Mouse (Mus musculus): ENCODE data around the gene Tmem236. TPM values are rescaled to one million over a fixed set of nuclear protein-coding genes. Genes with fewer than 3 reads are reported as not detected.
"Not testable (repeated sequence)": the region's sequence is repeated elsewhere in the genome, so short reads cannot be mapped to it uniquely, and the experiment has no call there.

Gene Tmem236
- polyA plus RNA-seq, 1 experiment from 2014 or later: 2.9 TPM

DNA sequence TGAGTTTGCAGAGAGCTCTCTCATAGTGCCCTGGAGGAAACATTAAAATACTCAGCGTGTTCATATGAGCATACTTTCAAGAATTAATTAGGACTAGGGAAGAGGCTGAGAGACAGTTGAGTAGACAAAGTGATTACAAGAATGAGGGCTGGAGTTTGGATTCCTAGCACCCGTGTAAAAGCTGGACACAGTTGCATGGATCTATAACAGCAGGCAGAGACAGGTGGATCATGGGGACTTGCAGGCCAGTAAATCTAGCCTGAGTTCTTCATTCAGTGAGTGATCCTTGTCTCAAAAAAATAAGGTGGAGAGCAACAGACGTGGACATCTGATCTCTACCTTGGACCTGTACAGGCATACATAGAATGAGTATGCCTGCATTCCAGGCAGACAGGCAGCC is 15.3 kb upstream of the Tmem236 start:
- H3K4me2 ChIP-seq: no peak overlapping the region
- 77% methylated on average over 3 of the region's 3 CpGs for WGBS
- no peaks in the 10 kb centered on the region for H3K27me3 ChIP-seq (replicated peaks)
- H3K36me3 ChIP-seq: 0 out of 2 replicates have a peak, but pooled peaks cover 3% of the 10 kb centered on the region
- no peak overlapping the region for H3K9ac ChIP-seq
- ATAC-seq (ENCODE audit: insufficient read depth, low FRiP score, low read depth): no peak
- H3K9me3 ChIP-seq: no peaks in the 10 kb centered on the region
- no peaks in the 10 kb centered on the region for H3K4me1 ChIP-seq
- H3K27ac ChIP-seq: no peak overlapping the region
- H3K4me3 ChIP-seq (replicated peaks): no peak overlapping the region

DNA sequence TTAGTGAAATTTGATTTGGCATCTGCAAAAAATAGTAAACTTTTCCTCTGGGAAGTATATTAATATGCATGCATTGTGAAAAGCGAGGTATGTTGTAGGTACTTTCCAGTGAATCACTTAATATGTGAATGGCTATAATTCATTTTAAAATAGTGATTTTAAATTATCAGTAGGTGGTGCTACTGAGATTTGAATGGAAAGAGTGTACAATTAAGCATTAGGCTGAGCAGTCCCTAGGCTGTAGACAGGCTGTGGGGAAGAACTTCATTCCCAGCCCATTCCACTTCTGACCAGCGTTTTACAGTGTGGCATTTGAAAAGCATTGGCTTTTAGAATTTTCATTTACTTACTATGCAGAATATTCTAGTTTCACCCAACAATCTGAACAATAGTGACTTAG is 14.6 kb upstream of the Tmem236 start:
- no peak overlapping the region for H3K4me2 ChIP-seq
- ATAC-seq (ENCODE audit: insufficient read depth, low FRiP score, low read depth): no peak; the same call in 1 of the 2 replicates

DNA sequence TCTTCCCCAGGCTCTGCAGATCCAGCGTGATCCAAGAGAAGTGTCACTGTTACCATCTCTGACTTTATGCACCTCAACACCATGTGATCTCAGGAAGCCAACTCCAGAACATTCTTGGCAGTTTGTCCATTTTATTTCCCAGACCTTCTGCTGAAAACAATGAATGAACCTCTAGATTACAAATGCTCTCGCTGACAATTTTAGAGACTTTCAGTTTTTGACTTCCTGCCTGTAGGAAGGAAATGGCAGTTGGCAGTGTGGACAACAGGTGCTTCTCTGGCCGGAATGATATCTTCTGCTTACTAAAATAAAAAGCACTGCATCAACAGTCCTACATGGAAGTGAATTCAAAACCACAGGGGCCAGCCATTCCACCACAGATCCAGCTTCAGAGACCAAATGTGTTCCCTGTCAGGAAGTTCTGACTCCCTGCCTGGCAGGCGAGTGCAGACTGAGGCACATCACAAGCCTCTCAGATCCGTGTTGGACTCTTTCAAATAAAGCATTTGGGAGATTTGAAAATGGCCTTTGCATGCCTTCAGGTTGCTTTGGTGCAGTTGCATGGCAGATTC is 9.8 kb upstream of the Tmem236 start:
- no peak for ATAC-seq (ENCODE audit: insufficient read depth, low FRiP score, low read depth)
- 61% methylated on average over 5 of the region's 5 CpGs for WGBS
- no peak overlapping the region for H3K27ac ChIP-seq

More for the DNA sequence above, 14.6 kb upstream of the Tmem236 start:
- Histone ChIP-seq H3K36me3 (0 out of 2 replicates have a peak, but pooled peaks cover 3% of the 10 kb centered on the region), H3K27ac (no peak overlapping the region), H3K4me3 (replicated peaks) (no peak overlapping the region), H3K9ac (no peak overlapping the region), H3K9me3 (no peaks in the 10 kb centered on the region), H3K4me1 (no peaks in the 10 kb centered on the region), H3K27me3 (replicated peaks) (no peaks in the 10 kb centered on the region)
- 76% methylated on average over 2 of the region's 2 CpGs for WGBS

DNA sequence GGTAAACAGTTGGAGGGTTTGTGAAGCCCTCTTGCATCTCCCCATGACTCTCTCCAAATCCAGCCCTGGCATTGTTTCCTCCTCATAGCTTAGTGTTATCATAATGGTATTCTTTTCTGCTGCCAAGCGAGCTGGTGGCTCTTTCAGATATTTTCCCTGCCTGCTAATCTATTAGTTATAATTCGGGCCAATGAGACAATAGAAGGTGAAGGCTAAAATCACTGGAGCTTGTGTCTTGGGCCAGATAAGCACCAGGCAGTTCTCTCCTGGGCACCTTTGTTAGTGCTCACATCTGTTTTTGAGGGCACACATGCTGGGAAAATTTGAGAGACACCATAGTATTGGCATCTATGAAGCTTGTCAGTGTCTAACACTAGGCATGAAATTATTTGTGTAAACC is 9.3 kb upstream of the Tmem236 start:
- no peak for ATAC-seq (ENCODE audit: insufficient read depth, low FRiP score, low read depth)
- no peaks in the 10 kb centered on the region for H3K4me1 ChIP-seq
- H3K9ac ChIP-seq: no peak overlapping the region
- 73% methylated on average over 2 of the region's 2 CpGs for WGBS
- no peak overlapping the region for H3K4me2 ChIP-seq
- H3K27ac ChIP-seq: no peak overlapping the region
- no peaks in the 10 kb centered on the region for H3K9me3 ChIP-seq
- H3K36me3 ChIP-seq: no peaks in the 10 kb centered on the region
- no peaks in the 10 kb centered on the region for H3K27me3 ChIP-seq (replicated peaks)
- H3K4me3 ChIP-seq (replicated peaks): no peak overlapping the region

More for the DNA sequence above, 9.8 kb upstream of the Tmem236 start:
- Histone ChIP-seq H3K4me1 (no peaks in the 10 kb centered on the region), H3K36me3 (no peaks in the 10 kb centered on the region), H3K4me2 (no peak overlapping the region), H3K4me3 (replicated peaks) (no peak overlapping the region), H3K9ac (no peak overlapping the region), H3K27me3 (replicated peaks) (no peaks in the 10 kb centered on the region), H3K9me3 (no peaks in the 10 kb centered on the region)

DNA sequence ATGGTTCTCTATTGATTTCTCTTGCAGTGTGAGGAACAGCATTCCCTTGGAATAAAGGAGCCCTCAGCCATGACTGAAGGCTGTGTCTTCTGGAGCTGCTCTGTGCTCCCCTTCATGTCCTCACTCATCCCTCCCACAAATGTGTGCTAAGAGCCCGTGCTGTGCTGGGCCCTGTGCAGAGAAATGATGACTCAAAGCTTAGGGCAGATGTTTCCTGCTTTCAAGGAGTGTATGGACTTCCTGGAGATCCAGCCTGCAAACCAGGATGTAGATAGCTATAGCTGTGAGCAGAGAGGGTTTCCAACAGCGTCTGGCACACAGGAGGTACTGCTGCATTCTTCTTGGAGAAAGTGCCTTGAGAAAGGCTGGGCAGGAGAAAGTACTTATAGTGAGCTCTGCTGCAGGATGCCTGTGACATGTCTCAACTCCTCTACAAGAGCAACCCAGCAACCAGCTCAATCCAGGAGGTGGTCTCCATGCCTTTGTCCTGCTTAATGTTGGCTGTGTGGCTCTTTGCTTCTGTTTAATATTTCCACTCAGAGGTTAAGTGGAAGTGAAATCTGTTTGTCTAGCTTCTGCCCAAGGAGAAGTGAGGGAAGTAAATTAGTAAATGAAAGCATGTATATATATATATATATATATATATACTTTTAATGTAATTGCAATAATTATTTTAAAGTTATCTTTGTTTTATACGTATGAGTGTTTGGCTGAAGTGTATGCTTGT is 8.5 kb upstream of the Tmem236 start:
- H3K4me2 ChIP-seq: no peak overlapping the region
- 55% methylated on average over 3 of the region's 3 CpGs for WGBS
- no peak overlapping the region for H3K27ac ChIP-seq
- H3K4me3 ChIP-seq (replicated peaks): no peak overlapping the region
- H3K9me3 ChIP-seq: no peaks in the 10 kb centered on the region
- ATAC-seq (ENCODE audit: insufficient read depth, low FRiP score, low read depth): peak; percentile 58; the same call in 1 of the 2 replicates
- no peaks in the 10 kb centered on the region for H3K4me1 ChIP-seq
- H3K36me3 ChIP-seq: no peaks in the 10 kb centered on the region
- H3K27me3 ChIP-seq (replicated peaks): no peaks in the 10 kb centered on the region
- H3K9ac ChIP-seq: no peak overlapping the region

DNA sequence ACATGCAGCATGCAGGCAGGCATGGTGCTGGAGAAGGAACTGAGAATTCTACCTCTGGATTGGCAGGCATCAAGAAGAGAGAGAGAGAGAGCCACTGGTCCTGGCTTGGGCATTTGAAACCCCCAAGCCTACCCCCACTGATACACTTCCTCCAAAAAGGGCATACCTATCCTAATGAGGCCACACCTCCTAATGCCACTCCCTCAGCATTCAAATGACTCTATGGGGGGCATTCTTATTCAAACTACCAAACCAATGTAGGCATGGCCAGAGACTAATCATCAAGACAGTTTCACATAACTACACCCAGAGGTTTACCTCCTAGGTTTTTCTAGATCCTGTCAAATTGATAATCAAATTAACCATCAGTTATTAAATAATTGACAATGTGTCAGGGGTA is 6.6 kb upstream of the Tmem236 start:
- H3K36me3 ChIP-seq: no peaks in the 10 kb centered on the region
- H3K4me2 ChIP-seq: no peak overlapping the region
- H3K4me3 ChIP-seq (replicated peaks): no peak overlapping the region
- no peaks in the 10 kb centered on the region for H3K4me1 ChIP-seq
- H3K9ac ChIP-seq: no peak overlapping the region
- no peak for ATAC-seq (ENCODE audit: insufficient read depth, low FRiP score, low read depth)
- no peaks in the 10 kb centered on the region for H3K9me3 ChIP-seq
- no peaks in the 10 kb centered on the region for H3K27me3 ChIP-seq (replicated peaks)
- no peak overlapping the region for H3K27ac ChIP-seq

DNA sequence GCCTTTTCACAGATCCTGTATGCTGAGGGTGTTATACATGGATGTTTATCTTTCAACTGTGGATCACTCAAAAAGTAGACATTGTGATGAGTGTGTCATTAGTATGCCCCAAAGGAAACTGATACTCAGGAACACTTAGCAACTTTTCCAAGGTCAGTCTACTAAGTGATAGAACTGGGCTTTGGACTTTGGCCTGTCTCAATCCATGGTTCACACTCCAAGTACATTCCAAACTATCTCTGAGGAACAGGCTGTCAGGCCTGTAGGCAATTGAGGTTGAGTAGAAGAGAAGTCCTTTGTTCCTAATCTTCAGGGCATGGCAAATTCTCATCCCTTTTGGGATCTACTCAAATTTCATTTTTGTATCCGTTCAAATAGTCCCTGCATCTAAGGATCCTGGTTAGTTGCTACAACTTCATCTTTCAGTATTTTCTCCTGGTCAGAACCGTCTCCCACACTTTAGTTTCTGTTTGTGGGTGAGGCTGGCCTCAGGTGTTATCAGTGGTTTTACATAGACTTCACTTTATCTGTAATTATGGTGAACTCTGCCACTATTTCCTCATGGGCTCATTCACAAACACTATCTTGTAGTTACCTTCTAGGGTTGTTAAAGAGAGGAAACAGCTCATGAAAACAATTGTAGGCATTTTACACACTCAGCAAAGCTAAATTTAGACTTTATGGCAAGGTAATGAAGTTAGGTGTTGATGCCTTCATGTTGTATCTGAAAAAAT is 2.3 kb downstream of the Tmem236 start:
- Histone ChIP-seq H3K9ac (no peak overlapping the region), H3K27me3 (replicated peaks) (no peaks in the 10 kb centered on the region), H3K36me3 (no peaks in the 10 kb centered on the region), H3K4me3 (replicated peaks) (no peak overlapping the region), H3K4me2 (no peak overlapping the region), H3K27ac (no peak overlapping the region), H3K9me3 (no peaks in the 10 kb centered on the region), H3K4me1 (no peaks in the 10 kb centered on the region)
- ATAC-seq (ENCODE audit: insufficient read depth, low FRiP score, low read depth): no peak
- WGBS: 67% methylated on average over 2 of the region's 2 CpGs

DNA sequence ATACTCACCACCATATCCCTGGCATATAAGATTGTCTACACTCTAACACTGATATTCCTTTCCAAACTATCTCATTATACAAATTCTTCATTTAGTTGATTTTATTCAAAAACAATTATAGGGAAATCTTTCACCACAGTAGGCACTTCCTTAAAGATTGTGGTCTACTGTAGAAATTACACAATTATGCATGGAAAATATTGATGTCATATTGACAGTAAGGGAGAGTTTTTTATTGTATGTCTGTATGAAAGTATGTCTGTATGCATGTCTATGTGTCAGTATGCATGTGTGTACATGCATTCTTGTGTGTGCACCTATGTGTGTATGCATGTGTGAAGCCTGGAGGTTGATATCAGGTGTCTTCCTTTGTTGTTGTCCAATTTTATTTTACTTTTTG is 10.1 kb downstream of the Tmem236 start:
- Histone ChIP-seq H3K27ac (no peak overlapping the region), H3K4me1 (no peaks in the 10 kb centered on the region), H3K4me2 (no peak overlapping the region), H3K4me3 (replicated peaks) (no peak overlapping the region), H3K36me3 (no peaks in the 10 kb centered on the region), H3K9me3 (no peaks in the 10 kb centered on the region), H3K27me3 (replicated peaks) (no peaks in the 10 kb centered on the region), H3K9ac (no peak overlapping the region)
- ATAC-seq (ENCODE audit: insufficient read depth, low FRiP score, low read depth): no peak

DNA sequence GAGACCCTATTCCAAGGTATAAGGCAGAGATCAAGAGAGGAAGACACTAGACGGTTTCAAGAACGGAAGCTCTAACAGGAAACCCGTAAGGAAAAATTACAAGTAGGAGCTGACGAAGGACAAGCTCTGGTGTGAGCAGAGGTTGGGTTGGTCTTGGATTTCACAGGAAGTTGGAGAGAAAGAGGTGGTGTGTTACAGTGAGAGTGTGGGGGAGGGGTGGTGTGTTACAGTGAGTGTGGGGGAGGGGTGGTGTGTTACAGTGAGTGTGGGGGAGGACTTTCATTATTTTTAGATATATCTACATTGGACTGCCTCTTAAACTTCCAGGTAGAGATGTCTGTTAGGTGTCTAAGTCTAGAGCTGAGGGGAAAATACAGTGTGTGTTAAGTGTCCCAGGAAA is 16.4 kb downstream of the Tmem236 start:
- H3K9me3 ChIP-seq: no peaks in the 10 kb centered on the region
- no peak for ATAC-seq (ENCODE audit: insufficient read depth, low FRiP score, low read depth)

DNA sequence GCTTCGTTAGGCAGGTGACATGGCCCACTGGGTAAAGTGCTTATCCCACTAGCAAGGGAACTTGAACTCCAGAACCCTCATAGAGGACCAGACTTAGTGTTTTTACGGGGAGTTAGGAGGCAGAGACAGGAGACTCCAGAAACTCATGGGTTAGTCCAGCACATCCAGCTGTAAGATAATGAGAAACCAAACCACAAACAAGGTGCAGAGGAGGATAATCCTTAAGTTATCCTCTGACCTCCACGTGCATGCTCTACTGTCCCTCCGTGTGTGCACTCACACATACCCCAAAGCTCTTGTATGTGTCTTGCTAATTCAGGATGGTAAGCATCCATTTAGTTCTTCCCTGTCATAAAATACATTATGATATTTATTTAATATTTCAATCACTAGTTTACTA is 17.3 kb downstream of the Tmem236 start:
- 86% methylated on average over 4 of the region's 4 CpGs for WGBS
- no peaks in the 10 kb centered on the region for H3K4me1 ChIP-seq
- H3K4me3 ChIP-seq (replicated peaks): no peak overlapping the region
- H3K9me3 ChIP-seq: no peaks in the 10 kb centered on the region
- no peak overlapping the region for H3K9ac ChIP-seq
- H3K27me3 ChIP-seq (replicated peaks): no peaks in the 10 kb centered on the region
- no peaks in the 10 kb centered on the region for H3K36me3 ChIP-seq
- ATAC-seq (ENCODE audit: insufficient read depth, low FRiP score, low read depth): no peak
- H3K4me2 ChIP-seq: no peak overlapping the region
- no peak overlapping the region for H3K27ac ChIP-seq

More for the DNA sequence above, 16.4 kb downstream of the Tmem236 start:
- Histone ChIP-seq H3K27ac (no peak overlapping the region), H3K36me3 (no peaks in the 10 kb centered on the region), H3K4me2 (no peak overlapping the region), H3K4me1 (no peaks in the 10 kb centered on the region), H3K4me3 (replicated peaks) (no peak overlapping the region), H3K9ac (no peak overlapping the region), H3K27me3 (replicated peaks) (no peaks in the 10 kb centered on the region)
- WGBS: 58% methylated on average over 4 of the region's 4 CpGs

DNA sequence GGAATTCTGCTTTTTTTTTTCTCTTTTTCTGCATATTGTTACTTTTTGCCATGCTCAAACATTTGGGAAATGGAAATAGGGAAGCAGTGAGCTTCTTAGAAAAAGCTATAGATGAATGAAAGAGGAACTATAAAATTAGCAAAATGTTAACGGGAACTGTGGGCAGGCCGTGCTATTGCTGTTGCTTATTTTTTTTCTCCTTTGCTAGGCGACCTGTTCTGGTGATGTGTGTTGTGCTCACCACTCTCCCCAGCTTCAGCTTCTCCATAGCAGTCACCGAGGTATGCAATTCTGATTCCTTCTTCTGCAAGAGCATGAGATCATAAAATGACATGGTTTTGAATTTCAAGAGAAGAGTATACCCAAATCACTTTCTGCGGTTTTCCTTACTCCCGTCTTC is 17.7 kb downstream of the Tmem236 start:
- Histone ChIP-seq H3K4me1 (no peaks in the 10 kb centered on the region), H3K36me3 (no peaks in the 10 kb centered on the region), H3K27me3 (replicated peaks) (no peaks in the 10 kb centered on the region), H3K4me3 (replicated peaks) (no peak overlapping the region), H3K27ac (no peak overlapping the region), H3K4me2 (no peak overlapping the region), H3K9me3 (no peaks in the 10 kb centered on the region), H3K9ac (no peak overlapping the region)
- 82% methylated on average over 6 of the region's 6 CpGs for WGBS
- no peak for ATAC-seq (ENCODE audit: insufficient read depth, low FRiP score, low read depth)

DNA sequence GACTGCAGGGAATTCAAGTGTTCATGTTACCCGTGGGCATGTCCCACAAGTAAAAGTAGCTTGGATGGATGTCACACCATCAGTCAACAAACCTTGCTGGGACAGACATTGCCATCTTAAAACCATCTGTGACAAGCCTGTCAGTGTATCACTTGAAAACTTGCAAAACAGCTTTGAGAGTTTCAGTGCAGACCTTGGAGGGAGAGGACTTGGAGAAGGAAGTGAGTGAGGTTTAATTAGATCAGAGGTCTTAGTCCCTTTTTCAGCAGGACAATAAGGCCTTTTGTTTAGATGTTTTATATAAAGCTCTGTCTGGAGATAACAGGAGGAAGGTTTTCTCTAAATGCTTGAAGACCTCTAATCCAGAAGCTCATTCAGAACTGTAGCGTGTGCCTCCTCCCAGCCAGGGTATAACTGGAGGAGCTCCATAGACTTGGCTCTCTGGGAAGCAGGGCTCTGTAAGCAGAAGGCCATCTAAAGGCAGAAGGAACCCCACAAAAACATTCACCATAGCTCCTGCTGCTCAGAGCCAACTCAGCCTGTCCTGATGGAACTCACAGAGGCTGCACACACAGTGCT is 24.1 kb downstream of the Tmem236 start:
- H3K36me3 ChIP-seq; H3K27me3 ChIP-seq (replicated peaks); H3K9ac ChIP-seq; H3K27ac ChIP-seq; H3K4me3 ChIP-seq (replicated peaks); H3K9me3 ChIP-seq; H3K4me1 ChIP-seq; ATAC-seq (ENCODE audit: insufficient read depth, low FRiP score, low read depth); H3K4me2 ChIP-seq: not testable (repeated sequence)
- 67% methylated on average over 1 of the region's 2 CpGs for WGBS

All from stomach, embryonic 15.5 days (tissue).